Mouse (Mus musculus): ENCODE data around the gene Ptprd. TPM values are rescaled to one million over a fixed set of nuclear protein-coding genes. Genes with fewer than 3 reads are reported as not detected.
"Not testable (repeated sequence)": the region's sequence is repeated elsewhere in the genome, so short reads cannot be mapped to it uniquely, and the experiment has no call there.

The Ptprd gene
- polyA plus RNA-seq, 1 experiment from 2014 or later = 46.2 TPM

- Histone ChIP-seq H3K36me3 (ENCODE audit: control insufficient read depth, insufficient read depth, low read length) (no peaks in the 10 kb centered on the region), H3K4me3 (ENCODE audit: low read depth, low read length) (no peak overlapping the region), H3K27ac (replicated peaks; ENCODE audit: low read depth, low read length) (no peak overlapping the region), H3K9ac (ENCODE audit: low read depth, low read length) (no peak overlapping the region), H3K27me3 (replicated peaks; ENCODE audit: control insufficient read depth, insufficient read depth, low read length) (no peaks in the 10 kb centered on the region), H3K9me3 (ENCODE audit: control insufficient read depth, low read length) (no peaks in the 10 kb centered on the region), H3K4me2 (ENCODE audit: low read depth, low read length) (no peak overlapping the region), H3K4me1 (ENCODE audit: control insufficient read depth, insufficient read depth, low read length) (peaks cover 27% of the 10 kb centered on the region)
- no peak for DNase-seq (ENCODE audit: low spot score)
- no peak for ATAC-seq (ENCODE audit: low read depth)
- 79% methylated on average over 4 of the region's 4 CpGs for WGBS
These were observed 1767.0 kb downstream of the Ptprd start for GRCm38 (mm10) chr4:76444778-76445177.

- no peaks in the 10 kb centered on the region for H3K9me3 ChIP-seq (ENCODE audit: control insufficient read depth, low read length)
- 57% methylated on average over 4 of the region's 4 CpGs for WGBS
- DNase-seq (ENCODE audit: low spot score) (peak; percentile 72), ATAC-seq (ENCODE audit: low read depth) (peak; percentile 55; the same call in 1 of the 2 replicates)
- 0 out of 2 replicates have a peak overlapping the region, but pooled peaks have one; percentile 16 for H3K4me2 ChIP-seq (ENCODE audit: low read depth, low read length)
- no peaks in the 10 kb centered on the region for H3K36me3 ChIP-seq (ENCODE audit: control insufficient read depth, insufficient read depth, low read length)
- H3K27ac ChIP-seq (replicated peaks; ENCODE audit: low read depth, low read length) = no peak overlapping the region
- H3K4me3 ChIP-seq (ENCODE audit: low read depth, low read length) = no peak overlapping the region
- no peaks in the 10 kb centered on the region for H3K27me3 ChIP-seq (replicated peaks; ENCODE audit: control insufficient read depth, insufficient read depth, low read length)
- H3K9ac ChIP-seq (ENCODE audit: low read depth, low read length) = no peak overlapping the region
- peaks cover 39% of the 10 kb centered on the region for H3K4me1 ChIP-seq (ENCODE audit: control insufficient read depth, insufficient read depth, low read length)
These were observed 1768.2 kb downstream of the Ptprd start for GRCm38 (mm10) chr4:76443553-76443952.

GRCm38 (mm10) chr4:76440791-76441364 is 1770.9 kb downstream of the Ptprd start:
- Histone ChIP-seq H3K4me1 (ENCODE audit: control insufficient read depth, insufficient read depth, low read length) (peaks cover 43% of the 10 kb centered on the region), H3K27me3 (replicated peaks; ENCODE audit: control insufficient read depth, insufficient read depth, low read length) (no peaks in the 10 kb centered on the region), H3K4me3 (ENCODE audit: low read depth, low read length) (no peak overlapping the region), H3K27ac (replicated peaks; ENCODE audit: low read depth, low read length) (no peak overlapping the region), H3K4me2 (ENCODE audit: low read depth, low read length) (peak overlapping the region; percentile 16; the same call in 1 of the 2 replicates), H3K9me3 (ENCODE audit: control insufficient read depth, low read length) (no peaks in the 10 kb centered on the region), H3K36me3 (ENCODE audit: control insufficient read depth, insufficient read depth, low read length) (no peaks in the 10 kb centered on the region), H3K9ac (ENCODE audit: low read depth, low read length) (no peak overlapping the region)
- DNase-seq (ENCODE audit: low spot score) (peak; percentile 86), ATAC-seq (ENCODE audit: low read depth) (no peak; the same call in 1 of the 2 replicates)
- 17% methylated on average over 6 of the region's 6 CpGs for WGBS

- DNase-seq (ENCODE audit: low spot score) (peak; percentile 79), ATAC-seq (ENCODE audit: low read depth) (peak; percentile 49; the same call in 1 of the 2 replicates)
- no peaks in the 10 kb centered on the region for H3K27me3 ChIP-seq (replicated peaks; ENCODE audit: control insufficient read depth, insufficient read depth, low read length)
- peaks cover 31% of the 10 kb centered on the region for H3K4me1 ChIP-seq (ENCODE audit: control insufficient read depth, insufficient read depth, low read length)
- no peaks in the 10 kb centered on the region for H3K9me3 ChIP-seq (ENCODE audit: control insufficient read depth, low read length)
- H3K4me3 ChIP-seq (ENCODE audit: low read depth, low read length) = no peak overlapping the region
- H3K36me3 ChIP-seq (ENCODE audit: control insufficient read depth, insufficient read depth, low read length) = no peaks in the 10 kb centered on the region
- H3K9ac ChIP-seq (ENCODE audit: low read depth, low read length) = no peak overlapping the region
- 59% methylated on average over 6 of the region's 6 CpGs for WGBS
- no peak overlapping the region for H3K27ac ChIP-seq (replicated peaks; ENCODE audit: low read depth, low read length)
- H3K4me2 ChIP-seq (ENCODE audit: low read depth, low read length) = no peak overlapping the region
These were observed 1773.2 kb downstream of the Ptprd start for GRCm38 (mm10) chr4:76438496-76439079.

- DNase-seq (ENCODE audit: low spot score) (no peak), ATAC-seq (ENCODE audit: low read depth) (no peak)
- 74% methylated on average over 4 of the region's 4 CpGs for WGBS
These were observed 1773.7 kb downstream of the Ptprd start for GRCm38 (mm10) chr4:76438068-76438467.

GRCm38 (mm10) chr4:76435920-76436319 is 1775.8 kb downstream of the Ptprd start:
- no peaks in the 10 kb centered on the region for H3K27me3 ChIP-seq (replicated peaks; ENCODE audit: control insufficient read depth, insufficient read depth, low read length)
- H3K4me1 ChIP-seq (ENCODE audit: control insufficient read depth, insufficient read depth, low read length) = peaks cover 22% of the 10 kb centered on the region
- no peak overlapping the region for H3K27ac ChIP-seq (replicated peaks; ENCODE audit: low read depth, low read length)
- no peak overlapping the region for H3K4me3 ChIP-seq (ENCODE audit: low read depth, low read length)
- DNase-seq (ENCODE audit: low spot score) (no peak), ATAC-seq (ENCODE audit: low read depth) (no peak)
- 51% methylated on average over 5 of the region's 5 CpGs for WGBS
- H3K36me3 ChIP-seq (ENCODE audit: control insufficient read depth, insufficient read depth, low read length) = no peaks in the 10 kb centered on the region
- no peaks in the 10 kb centered on the region for H3K9me3 ChIP-seq (ENCODE audit: control insufficient read depth, low read length)
- H3K9ac ChIP-seq (ENCODE audit: low read depth, low read length) = no peak overlapping the region
- no peak overlapping the region for H3K4me2 ChIP-seq (ENCODE audit: low read depth, low read length)

More at GRCm38 (mm10) chr4:76438068-76438467, 1773.7 kb downstream of the Ptprd start:
- H3K4me3 ChIP-seq (ENCODE audit: low read depth, low read length) = no peak overlapping the region
- H3K27me3 ChIP-seq (replicated peaks; ENCODE audit: control insufficient read depth, insufficient read depth, low read length) = no peaks in the 10 kb centered on the region
- H3K9me3 ChIP-seq (ENCODE audit: control insufficient read depth, low read length) = no peaks in the 10 kb centered on the region
- H3K9ac ChIP-seq (ENCODE audit: low read depth, low read length) = no peak overlapping the region
- peaks cover 28% of the 10 kb centered on the region for H3K4me1 ChIP-seq (ENCODE audit: control insufficient read depth, insufficient read depth, low read length)
- no peak overlapping the region for H3K4me2 ChIP-seq (ENCODE audit: low read depth, low read length)
- H3K36me3 ChIP-seq (ENCODE audit: control insufficient read depth, insufficient read depth, low read length) = no peaks in the 10 kb centered on the region
- H3K27ac ChIP-seq (replicated peaks; ENCODE audit: low read depth, low read length) = no peak overlapping the region

GRCm38 (mm10) chr4:76429769-76430168 is 1782.0 kb downstream of the Ptprd start:
- 47% methylated on average over 3 of the region's 3 CpGs for WGBS
- H3K9me3 ChIP-seq (ENCODE audit: control insufficient read depth, low read length) = no peaks in the 10 kb centered on the region
- H3K36me3 ChIP-seq (ENCODE audit: control insufficient read depth, insufficient read depth, low read length) = no peaks in the 10 kb centered on the region
- H3K4me1 ChIP-seq (ENCODE audit: control insufficient read depth, insufficient read depth, low read length) = 0 out of 2 replicates have a peak, but pooled peaks cover 3% of the 10 kb centered on the region
- H3K4me2 ChIP-seq (ENCODE audit: low read depth, low read length) = no peak overlapping the region
- no peak overlapping the region for H3K4me3 ChIP-seq (ENCODE audit: low read depth, low read length)
- ATAC-seq (ENCODE audit: low read depth) (no peak), DNase-seq (ENCODE audit: low spot score) (no peak)
- no peak overlapping the region for H3K27ac ChIP-seq (replicated peaks; ENCODE audit: low read depth, low read length)
- no peak overlapping the region for H3K9ac ChIP-seq (ENCODE audit: low read depth, low read length)
- H3K27me3 ChIP-seq (replicated peaks; ENCODE audit: control insufficient read depth, insufficient read depth, low read length) = no peaks in the 10 kb centered on the region

- WGBS = 86% methylated on average over 3 of the region's 3 CpGs
- H3K4me2 ChIP-seq (ENCODE audit: low read depth, low read length); DNase-seq (ENCODE audit: low spot score); H3K4me3 ChIP-seq (ENCODE audit: low read depth, low read length); H3K27me3 ChIP-seq (replicated peaks; ENCODE audit: control insufficient read depth, insufficient read depth, low read length); ATAC-seq (ENCODE audit: low read depth); H3K4me1 ChIP-seq (ENCODE audit: control insufficient read depth, insufficient read depth, low read length); H3K27ac ChIP-seq (replicated peaks; ENCODE audit: low read depth, low read length); H3K9me3 ChIP-seq (ENCODE audit: control insufficient read depth, low read length); H3K9ac ChIP-seq (ENCODE audit: low read depth, low read length); H3K36me3 ChIP-seq (ENCODE audit: control insufficient read depth, insufficient read depth, low read length): not testable (repeated sequence)
These were observed 1784.7 kb downstream of the Ptprd start for GRCm38 (mm10) chr4:76427036-76427435.

GRCm38 (mm10) chr4:76425230-76425575 is 1786.6 kb downstream of the Ptprd start:
- Histone ChIP-seq H3K27ac (replicated peaks; ENCODE audit: low read depth, low read length) (no peak overlapping the region), H3K9me3 (ENCODE audit: control insufficient read depth, low read length) (no peaks in the 10 kb centered on the region), H3K36me3 (ENCODE audit: control insufficient read depth, insufficient read depth, low read length) (no peaks in the 10 kb centered on the region), H3K4me2 (ENCODE audit: low read depth, low read length) (no peak overlapping the region), H3K9ac (ENCODE audit: low read depth, low read length) (no peak overlapping the region), H3K4me3 (ENCODE audit: low read depth, low read length) (no peak overlapping the region), H3K4me1 (ENCODE audit: control insufficient read depth, insufficient read depth, low read length) (0 out of 2 replicates have a peak, but pooled peaks cover 3% of the 10 kb centered on the region), H3K27me3 (replicated peaks; ENCODE audit: control insufficient read depth, insufficient read depth, low read length) (no peaks in the 10 kb centered on the region)
- DNase-seq (ENCODE audit: low spot score) = no peak
- no peak for ATAC-seq (ENCODE audit: low read depth)
- 82% methylated on average over 2 of the region's 2 CpGs for WGBS

Measured in embryonic facial prominence, embryonic 14.5 days (tissue).